Mouse (Mus musculus): ENCODE data around the gene Rangap1. TPM values are rescaled to one million over a fixed set of nuclear protein-coding genes. Genes with fewer than 3 reads are reported as not detected.

Rangap1 gene
- polyA plus RNA-seq, 1 experiment, result 44.2 TPM

DNA sequence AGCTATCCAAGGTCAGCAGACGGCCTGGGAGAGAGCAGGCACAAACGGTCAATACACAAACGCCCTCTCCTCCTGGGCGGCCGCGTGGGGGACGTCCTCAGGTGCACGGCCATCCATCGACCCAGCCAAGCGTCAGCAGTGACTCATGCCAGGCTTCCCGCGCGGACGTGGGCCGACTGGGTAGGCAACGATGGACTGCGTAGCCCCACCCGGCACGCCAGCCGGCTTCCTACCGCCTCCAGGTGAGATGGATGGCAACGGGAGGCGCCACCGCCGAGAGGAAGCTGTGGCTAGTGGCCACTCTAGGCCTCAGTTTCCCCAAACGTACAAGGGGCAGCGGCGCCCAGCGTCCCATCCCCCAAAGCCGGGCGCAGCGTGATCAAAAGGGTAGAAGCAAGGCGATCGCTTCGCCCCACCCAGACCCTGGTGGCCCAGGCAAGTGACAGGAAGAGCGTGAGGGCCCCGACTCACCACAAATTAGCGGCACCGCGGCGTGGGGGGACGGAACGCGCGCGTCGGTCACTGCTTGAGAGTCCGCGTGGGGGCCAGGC lies 16.0 kb downstream of the Rangap1 start:
- Histone ChIP-seq H3K27me3 (ENCODE audit: control insufficient read depth) (peaks cover 12% of the 10 kb centered on the region), H3K4me1 (ENCODE audit: control insufficient read depth) (peaks cover 35% of the 10 kb centered on the region), H3K4me3 (replicated peaks) (peak overlapping the region; percentile 83), H3K36me3 (ENCODE audit: control insufficient read depth) (peaks cover 41% of the 10 kb centered on the region), H3K9me3 (ENCODE audit: control insufficient read depth, low read length) (no peaks in the 10 kb centered on the region)
- TF ChIP-seq TAL1 (IDR thresholded peaks at IDR 0.05; ENCODE audit: low read length) (no peak), GATA1 (IDR thresholded peaks at IDR 0.05; ENCODE audit: low read length) (no peak)

GRCm38 (mm10) chr15:81725965-81726364 lies 19.4 kb downstream of the Rangap1 start:
- Histone ChIP-seq H3K36me3 (ENCODE audit: control insufficient read depth) (peaks cover 74% of the 10 kb centered on the region), H3K27me3 (ENCODE audit: control insufficient read depth) (no peaks in the 10 kb centered on the region), H3K9me3 (ENCODE audit: control insufficient read depth, low read length) (no peaks in the 10 kb centered on the region), H3K4me3 (replicated peaks) (peak overlapping the region; percentile 14), H3K4me1 (ENCODE audit: control insufficient read depth) (peaks cover 35% of the 10 kb centered on the region)
- TF ChIP-seq GATA1 (IDR thresholded peaks at IDR 0.05; ENCODE audit: low read length) (no peak), TAL1 (IDR thresholded peaks at IDR 0.05; ENCODE audit: low read length) (no peak)

- Histone ChIP-seq H3K4me1 (ENCODE audit: control insufficient read depth) (peaks cover 29% of the 10 kb centered on the region), H3K36me3 (ENCODE audit: control insufficient read depth) (peaks cover 96% of the 10 kb centered on the region), H3K27me3 (ENCODE audit: control insufficient read depth) (no peaks in the 10 kb centered on the region), H3K9me3 (ENCODE audit: control insufficient read depth, low read length) (no peaks in the 10 kb centered on the region), H3K4me3 (replicated peaks) (no peak overlapping the region)
- TF ChIP-seq GATA1 (IDR thresholded peaks at IDR 0.05; ENCODE audit: low read length) (no peak), TAL1 (IDR thresholded peaks at IDR 0.05; ENCODE audit: low read length) (no peak)
These were observed 21.7 kb downstream of the Rangap1 start for GRCm38 (mm10) chr15:81723653-81724052.

DNA sequence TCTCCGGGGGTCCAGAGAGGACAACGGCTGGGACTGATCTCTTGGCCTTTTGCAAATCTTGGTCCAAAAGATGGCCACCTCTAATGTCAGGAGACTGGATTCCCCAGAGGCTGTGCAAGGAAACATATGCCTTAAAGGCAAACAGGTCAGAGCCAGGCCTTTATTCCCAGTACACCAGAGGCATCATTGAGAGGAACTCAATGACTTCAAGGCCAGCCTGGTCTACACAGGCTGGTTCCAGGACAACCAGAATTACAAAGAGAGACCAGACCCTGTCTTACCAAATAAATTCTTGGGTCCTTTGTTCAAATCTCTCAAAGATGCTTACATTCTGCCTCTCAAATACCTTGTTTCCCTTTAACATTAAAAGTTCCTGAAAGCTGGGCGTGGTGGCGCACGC lies 23.0 kb downstream of the Rangap1 start:
- peaks cover 18% of the 10 kb centered on the region for H3K4me1 ChIP-seq (ENCODE audit: control insufficient read depth)
- no peak overlapping the region for H3K4me3 ChIP-seq (replicated peaks)
- peaks cover 97% of the 10 kb centered on the region for H3K36me3 ChIP-seq (ENCODE audit: control insufficient read depth)
- H3K27me3 ChIP-seq (ENCODE audit: control insufficient read depth), result no peaks in the 10 kb centered on the region
- TF ChIP-seq GATA1 (IDR thresholded peaks at IDR 0.05; ENCODE audit: low read length) (no peak), TAL1 (IDR thresholded peaks at IDR 0.05; ENCODE audit: low read length) (no peak)
- no peaks in the 10 kb centered on the region for H3K9me3 ChIP-seq (ENCODE audit: control insufficient read depth, low read length)

- H3K27me3 ChIP-seq (ENCODE audit: control insufficient read depth), result no peaks in the 10 kb centered on the region
- H3K9me3 ChIP-seq (ENCODE audit: control insufficient read depth, low read length), result no peaks in the 10 kb centered on the region
- no peak overlapping the region for H3K4me3 ChIP-seq (replicated peaks)
- no peaks in the 10 kb centered on the region; the same call in 1 of the 2 replicates for H3K4me1 ChIP-seq (ENCODE audit: control insufficient read depth)
- TF ChIP-seq GATA1 (IDR thresholded peaks at IDR 0.05; ENCODE audit: low read length) (no peak), TAL1 (IDR thresholded peaks at IDR 0.05; ENCODE audit: low read length) (no peak)
- H3K36me3 ChIP-seq (ENCODE audit: control insufficient read depth), result peaks cover 99% of the 10 kb centered on the region
These were observed 26.2 kb downstream of the Rangap1 start for GRCm38 (mm10) chr15:81719139-81719531.

DNA sequence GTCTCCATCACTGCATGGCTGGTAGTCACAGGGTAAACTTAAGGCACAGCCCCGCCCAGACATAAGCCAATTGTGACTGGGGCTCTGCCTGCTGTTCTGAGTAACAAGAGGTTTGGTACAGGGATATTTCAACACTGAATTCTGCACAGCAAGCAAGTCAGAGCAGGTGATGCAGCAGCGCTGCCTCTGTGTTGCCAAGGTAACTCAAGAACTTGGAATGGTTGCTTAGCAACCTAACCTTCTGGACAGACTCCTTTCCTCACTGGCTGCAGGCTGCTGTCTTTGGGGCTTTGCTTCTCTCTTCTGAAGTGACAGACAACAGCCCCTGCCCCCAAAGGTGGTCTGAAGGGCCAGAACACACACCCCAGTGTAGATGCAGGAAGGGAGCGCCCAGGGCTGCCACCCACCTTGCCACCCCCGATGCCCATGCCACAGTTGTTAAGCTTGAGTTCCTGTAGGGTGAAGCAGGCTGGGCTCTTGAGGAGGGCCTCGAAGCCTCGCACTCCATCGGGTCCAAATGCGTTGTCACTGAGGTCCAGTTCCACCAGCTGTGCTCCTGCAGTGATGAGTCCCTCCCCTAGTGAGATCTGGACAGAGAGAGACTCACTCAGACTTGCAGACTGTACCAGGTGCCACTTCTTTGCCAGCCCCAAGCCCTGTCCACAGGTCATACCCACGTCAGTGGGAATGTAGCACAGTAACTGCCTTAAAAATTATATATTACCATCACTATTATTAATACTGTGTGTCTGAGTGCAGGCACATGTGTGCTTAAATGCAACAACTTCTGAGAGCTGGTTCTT lies 26.8 kb downstream of the Rangap1 start:
- no peak overlapping the region for H3K4me3 ChIP-seq (replicated peaks)
- H3K9me3 ChIP-seq (ENCODE audit: control insufficient read depth, low read length), result no peaks in the 10 kb centered on the region
- no peaks in the 10 kb centered on the region for H3K27me3 ChIP-seq (ENCODE audit: control insufficient read depth)
- H3K36me3 ChIP-seq (ENCODE audit: control insufficient read depth), result peaks cover 99% of the 10 kb centered on the region
- H3K4me1 ChIP-seq (ENCODE audit: control insufficient read depth), result no peaks in the 10 kb centered on the region; the same call in 1 of the 2 replicates
- TF ChIP-seq GATA1 (IDR thresholded peaks at IDR 0.05; ENCODE audit: low read length) (no peak), TAL1 (IDR thresholded peaks at IDR 0.05; ENCODE audit: low read length) (no peak)

DNA sequence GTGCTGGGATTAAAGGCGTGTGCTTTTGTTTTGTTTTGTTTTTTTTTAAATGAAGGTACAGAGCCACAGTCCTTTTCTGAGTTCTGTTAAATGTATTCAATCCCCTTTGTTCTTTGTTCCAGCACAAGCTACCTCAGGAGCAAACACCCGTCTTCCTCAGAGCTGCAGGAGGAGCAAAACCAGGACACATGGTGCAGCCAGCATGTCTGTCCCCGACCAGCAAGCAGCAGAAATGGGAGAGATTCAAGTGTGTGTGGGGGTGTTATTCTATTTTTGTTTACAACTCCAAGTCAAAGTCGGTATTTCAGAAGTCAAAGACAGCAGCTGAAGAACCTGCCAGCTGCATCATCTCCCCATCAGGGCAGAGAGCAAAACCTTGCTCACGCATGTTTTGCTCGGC lies 31.6 kb downstream of the Rangap1 start:
- TF ChIP-seq TAL1 (IDR thresholded peaks at IDR 0.05; ENCODE audit: low read length) (no peak), GATA1 (IDR thresholded peaks at IDR 0.05; ENCODE audit: low read length) (no peak)
- peaks cover 99% of the 10 kb centered on the region for H3K36me3 ChIP-seq (ENCODE audit: control insufficient read depth)
- no peaks in the 10 kb centered on the region for H3K27me3 ChIP-seq (ENCODE audit: control insufficient read depth)
- H3K9me3 ChIP-seq (ENCODE audit: control insufficient read depth, low read length), result no peaks in the 10 kb centered on the region
- H3K4me3 ChIP-seq (replicated peaks), result no peak overlapping the region
- H3K4me1 ChIP-seq (ENCODE audit: control insufficient read depth), result no peaks in the 10 kb centered on the region; the same call in 1 of the 2 replicates

- no peak for TF ChIP-seq GATA1 (IDR thresholded peaks at IDR 0.05; ENCODE audit: low read length)
- no peak for TF ChIP-seq TAL1 (IDR thresholded peaks at IDR 0.05; ENCODE audit: low read length)
- Histone ChIP-seq H3K36me3 (ENCODE audit: control insufficient read depth) (peaks cover 98% of the 10 kb centered on the region), H3K9me3 (ENCODE audit: control insufficient read depth, low read length) (no peaks in the 10 kb centered on the region), H3K4me1 (ENCODE audit: control insufficient read depth) (no peaks in the 10 kb centered on the region; the same call in 1 of the 2 replicates), H3K27me3 (ENCODE audit: control insufficient read depth) (no peaks in the 10 kb centered on the region), H3K4me3 (replicated peaks) (no peak overlapping the region)
These were observed 34.5 kb downstream of the Rangap1 start for GRCm38 (mm10) chr15:81710801-81711200.

- H3K9me3 ChIP-seq (ENCODE audit: control insufficient read depth, low read length), result no peaks in the 10 kb centered on the region
- TF ChIP-seq GATA1 (IDR thresholded peaks at IDR 0.05; ENCODE audit: low read length) (no peak), TAL1 (IDR thresholded peaks at IDR 0.05; ENCODE audit: low read length) (no peak)
- no peaks in the 10 kb centered on the region for H3K27me3 ChIP-seq (ENCODE audit: control insufficient read depth)
- H3K4me1 ChIP-seq (ENCODE audit: control insufficient read depth), result peaks cover 2% of the 10 kb centered on the region
- H3K4me3 ChIP-seq (replicated peaks), result no peak overlapping the region
- peaks cover 98% of the 10 kb centered on the region for H3K36me3 ChIP-seq (ENCODE audit: control insufficient read depth)
These were observed 35.6 kb downstream of the Rangap1 start for GRCm38 (mm10) chr15:81709686-81710085.
